Mouse (Mus musculus) telencephalon, adult 2 months (tissue): ENCODE measurements around the gene Emc4.

Source experiments
- DNase-seq: peaks from one replicate; pipeline ENCODE4 v3.0.0-alpha.2; 2011; ENCODE audit warnings: low read depth, low spot score

The Emc4 gene

DNA sequence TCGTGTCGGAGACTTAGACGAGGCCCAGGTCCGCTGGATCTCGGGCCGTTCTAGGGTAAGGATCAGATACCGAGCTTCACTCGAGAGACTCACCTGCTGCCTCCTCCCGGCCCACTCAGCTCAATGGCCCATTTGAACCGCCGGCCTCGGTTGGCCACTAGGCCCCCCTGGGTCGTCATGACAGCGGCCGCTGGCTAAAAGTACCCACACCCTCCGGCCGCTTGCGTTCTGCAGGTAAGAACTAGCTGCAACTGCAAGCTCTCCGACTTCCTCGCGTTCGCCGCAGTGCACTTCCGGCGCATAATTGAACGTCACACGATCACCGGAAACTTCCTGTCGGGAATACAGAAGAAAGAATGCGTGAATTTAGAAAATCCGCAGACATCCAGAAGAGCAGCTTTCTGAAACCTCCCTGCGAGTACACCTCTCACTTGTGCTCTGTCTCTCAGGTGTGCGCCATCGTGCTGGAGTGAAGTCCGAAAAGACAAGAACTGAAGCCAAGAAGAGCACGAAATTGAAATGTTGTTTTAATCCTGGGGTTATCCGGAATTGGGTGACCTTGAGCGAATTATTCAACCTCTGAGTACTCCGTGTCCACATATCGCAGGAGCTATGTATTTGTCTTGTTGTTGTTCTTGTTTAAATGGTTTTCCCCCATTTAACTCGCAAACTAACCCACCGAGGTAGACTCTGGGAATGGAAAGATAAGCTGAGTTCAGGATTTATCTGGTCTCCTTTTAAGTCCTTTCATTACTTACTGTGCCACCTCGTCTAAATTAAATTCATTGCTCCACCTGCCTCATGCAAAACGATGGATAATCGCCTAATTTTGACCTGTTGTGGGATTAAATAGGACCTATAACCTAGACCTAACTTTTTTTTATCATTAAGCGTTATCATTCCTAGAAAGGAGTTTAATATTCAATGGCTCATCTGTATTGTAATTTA, at the start of gene Emc4:
Gene Emc4 (minus strand): TSS at position 302 of the 948 bp plus-strand sequence.
- peak; percentile 95 for DNase-seq

DNA sequence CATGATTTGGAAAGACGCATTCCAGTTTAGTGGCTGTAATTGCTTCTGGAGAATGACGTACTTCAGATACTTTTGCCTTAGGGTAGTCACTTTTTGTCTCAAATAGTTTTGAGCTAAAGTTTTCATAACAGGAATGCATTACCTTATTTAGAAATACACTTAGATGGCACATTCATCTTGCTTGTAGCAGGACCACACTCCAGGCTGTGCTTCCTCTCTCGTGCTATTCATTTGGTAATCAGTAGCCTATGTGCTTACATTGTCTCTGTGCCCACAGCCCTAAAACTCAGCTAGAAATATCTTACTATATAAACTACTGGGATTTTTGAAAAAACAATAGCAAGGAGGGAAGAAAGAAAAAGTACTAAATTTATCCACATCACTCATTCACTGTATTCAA, 39.2 kb upstream of the Emc4 start:
- DNase-seq, result no peak

DNA sequence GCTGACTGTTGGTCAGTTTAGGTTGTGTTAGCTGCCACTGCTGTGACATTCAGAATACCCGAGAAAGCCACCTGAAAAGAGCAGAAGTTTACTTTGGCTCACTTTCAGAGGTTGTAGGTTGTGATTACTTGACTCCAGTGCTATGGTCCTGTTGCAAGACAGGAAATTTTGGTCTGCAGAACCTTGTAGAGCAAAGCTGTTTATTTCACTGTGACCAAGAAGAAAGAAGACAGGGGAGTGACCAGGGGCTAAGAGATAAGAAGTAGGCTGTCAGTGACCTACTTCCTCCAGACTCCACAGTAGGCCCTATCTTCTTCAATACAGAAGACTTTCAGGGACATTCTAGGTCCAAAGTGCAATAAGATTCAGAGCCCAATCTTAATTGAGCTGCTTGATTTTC, 28.8 kb upstream of the Emc4 start:
- DNase-seq, result no peak

DNA sequence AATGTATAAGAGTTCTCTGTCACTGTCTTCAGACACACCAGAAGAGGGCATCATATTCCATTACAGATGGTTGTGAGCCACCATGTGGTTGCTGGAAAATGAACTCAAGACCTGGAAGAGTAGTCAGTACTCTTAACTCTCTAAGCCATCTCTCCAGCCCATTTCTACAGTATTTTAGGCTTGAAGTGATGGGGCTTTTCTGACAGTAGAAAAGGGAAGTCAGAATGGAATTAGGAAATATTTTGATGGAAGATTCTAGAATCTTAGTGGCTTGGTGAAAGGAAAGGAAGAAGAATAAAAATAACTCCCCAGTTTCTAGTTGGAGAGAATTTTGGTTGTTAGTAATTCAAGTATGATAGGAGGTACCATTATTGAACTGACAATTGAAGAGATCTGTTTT, 26.1 kb upstream of the Emc4 start:
- no peak for DNase-seq

DNA sequence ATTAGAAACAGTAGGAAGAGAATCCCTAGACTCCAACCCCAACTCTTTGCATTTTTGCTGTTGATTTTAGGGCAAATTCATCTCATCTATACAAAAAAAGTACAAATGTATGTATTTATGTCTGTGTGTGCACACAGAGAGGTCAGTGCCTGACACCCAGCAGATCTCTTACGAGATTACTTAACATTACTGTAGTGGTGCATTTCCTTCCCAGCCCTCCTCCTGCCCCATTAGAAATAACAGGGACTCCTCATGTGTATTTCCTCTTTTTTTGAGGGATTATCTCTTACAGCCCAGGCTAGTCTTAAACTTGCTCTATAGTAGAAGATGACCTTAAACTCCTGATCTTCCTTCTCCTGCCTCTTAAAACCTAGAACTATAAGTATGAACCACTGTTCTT, 24.9 kb upstream of the Emc4 start:
- DNase-seq, result no peak

DNA sequence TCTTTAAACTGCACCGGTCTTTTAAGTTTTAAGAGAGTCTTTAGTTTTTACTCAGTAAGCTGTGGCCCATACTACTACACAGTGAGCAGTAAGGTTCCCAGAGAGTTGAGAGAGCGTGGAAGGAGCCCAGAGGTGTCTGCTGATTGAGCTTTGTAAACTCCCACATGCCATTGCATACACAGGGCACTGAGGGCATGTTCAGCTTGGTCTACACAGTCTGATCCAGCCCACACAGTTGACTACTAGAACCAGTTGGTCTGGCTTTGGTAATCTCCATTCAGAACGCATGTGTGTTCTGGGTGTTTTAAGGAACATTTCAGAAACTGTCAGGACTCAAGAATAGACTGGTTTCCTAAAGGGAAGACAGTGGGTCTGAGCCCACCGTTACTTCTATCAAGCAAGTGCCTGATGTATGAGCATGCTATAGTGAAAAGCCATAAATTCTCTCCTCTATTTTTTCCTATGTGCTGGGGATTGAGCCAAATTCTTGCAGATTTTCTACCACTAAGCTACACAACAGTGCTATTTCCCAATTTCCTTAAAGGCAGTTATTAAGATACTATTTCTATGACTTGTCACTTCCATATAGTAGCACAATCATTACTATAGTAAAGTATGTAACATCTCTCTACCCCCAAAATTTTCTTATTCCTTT, 23.6 kb upstream of the Emc4 start:
- DNase-seq, result no peak

DNA sequence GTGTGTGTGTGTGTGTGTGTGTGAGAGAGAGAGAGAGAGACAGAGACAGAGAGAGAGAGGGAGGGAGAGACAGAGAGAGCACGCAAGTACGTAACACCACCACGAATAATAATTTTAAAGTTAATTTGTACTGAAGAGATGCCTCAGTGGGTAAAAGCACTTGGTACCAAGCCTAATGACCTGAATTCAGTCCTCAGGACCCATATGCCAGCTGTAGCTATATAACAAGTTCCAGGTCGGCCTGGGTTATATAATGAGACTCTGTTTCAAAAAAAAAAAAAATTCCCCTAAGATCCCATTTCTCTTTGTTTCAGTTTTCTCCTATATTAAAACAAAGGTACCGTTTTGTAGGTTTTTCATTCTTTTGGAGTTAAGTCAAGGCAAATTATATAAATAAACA, 23.0 kb upstream of the Emc4 start:
- DNase-seq, result no peak

DNA sequence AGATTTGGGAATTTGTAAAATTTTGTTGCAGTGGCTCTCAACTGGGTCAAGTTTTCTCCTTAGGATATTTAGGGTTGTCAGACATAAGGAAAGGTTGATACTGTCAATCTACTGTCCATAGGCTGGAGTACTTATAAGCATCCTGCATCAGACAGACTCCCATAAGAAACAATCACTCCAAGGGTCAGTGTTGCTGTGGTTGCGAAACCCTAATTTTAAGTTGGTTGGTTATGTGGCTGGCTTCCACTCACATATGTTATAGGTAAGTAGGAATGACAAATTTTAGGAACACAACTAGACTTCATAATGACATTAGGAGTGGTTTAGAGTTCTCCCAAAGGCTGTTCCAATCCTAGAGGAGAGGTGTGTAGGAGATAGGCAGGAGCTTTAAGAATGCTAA, 13.4 kb upstream of the Emc4 start:
- no peak for DNase-seq

DNA sequence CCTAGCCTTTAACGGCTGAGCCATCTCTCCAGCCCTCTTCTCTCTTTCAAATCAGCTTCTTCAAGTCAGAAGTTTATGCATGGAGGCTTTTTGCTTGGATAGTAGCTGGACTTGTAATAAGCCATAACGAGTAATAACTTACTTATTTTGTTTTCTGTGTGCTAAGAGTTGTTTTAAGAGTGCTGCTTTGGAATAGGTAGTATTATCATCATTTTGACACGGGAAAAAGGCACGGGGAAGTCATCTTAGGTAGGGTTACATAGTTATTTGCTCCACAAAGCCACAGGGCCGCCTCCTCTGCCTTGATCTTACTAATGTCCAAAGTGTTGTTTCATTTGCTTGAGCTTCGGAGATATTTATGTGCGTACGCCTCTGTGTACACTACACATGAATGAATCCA, 12.3 kb upstream of the Emc4 start:
- DNase-seq, result no peak

DNA sequence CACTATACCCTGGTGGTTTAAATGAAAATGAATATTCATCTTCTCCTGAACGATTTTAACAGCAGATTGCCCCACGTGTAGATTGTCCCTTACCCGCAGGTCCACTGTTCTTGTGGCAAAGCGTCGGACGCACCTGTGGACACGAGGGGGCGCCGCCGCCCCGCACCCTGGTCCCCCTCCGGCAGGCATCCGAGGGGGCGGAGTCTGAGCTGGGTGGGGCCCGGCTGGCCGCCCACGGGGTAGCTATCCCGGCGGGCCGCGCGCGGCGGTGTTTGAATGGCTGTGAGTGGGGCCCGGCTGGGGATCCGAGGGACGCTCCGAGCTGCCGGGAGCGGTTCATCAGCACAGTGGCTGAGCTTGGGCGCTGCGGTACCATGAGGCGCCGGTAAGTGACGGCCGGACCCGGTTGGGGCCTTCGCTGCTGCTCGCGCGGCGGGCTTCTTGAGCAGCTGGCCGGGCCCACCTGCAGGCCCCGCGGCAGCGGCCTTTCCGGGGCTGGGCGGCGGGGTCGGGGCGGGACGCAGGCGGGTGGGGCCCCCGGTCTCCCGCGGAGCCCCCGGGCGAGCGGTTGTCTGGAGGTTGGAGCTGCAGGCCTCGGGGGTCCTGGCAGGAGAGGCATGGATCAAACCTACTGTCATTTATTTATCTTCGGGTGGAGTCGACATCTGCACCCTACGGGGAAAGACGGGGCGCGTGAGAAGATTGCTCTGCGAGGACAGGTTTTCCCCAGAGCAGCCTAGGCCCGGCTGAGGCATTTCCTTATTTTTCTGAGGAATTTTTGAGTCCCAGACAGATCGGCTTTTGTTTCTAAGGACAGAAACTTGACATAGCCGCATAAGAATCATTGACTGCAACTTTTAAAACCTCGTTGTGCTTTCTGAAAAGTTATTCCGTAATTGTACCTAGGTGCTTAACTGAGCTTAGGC, 11.4 kb upstream of the Emc4 start, which contains the start of gene Katnbl1:
Gene Katnbl1 (plus strand): TSS at position 239 of the 926 bp plus-strand sequence.
- DNase-seq, result peak; percentile 78

DNA sequence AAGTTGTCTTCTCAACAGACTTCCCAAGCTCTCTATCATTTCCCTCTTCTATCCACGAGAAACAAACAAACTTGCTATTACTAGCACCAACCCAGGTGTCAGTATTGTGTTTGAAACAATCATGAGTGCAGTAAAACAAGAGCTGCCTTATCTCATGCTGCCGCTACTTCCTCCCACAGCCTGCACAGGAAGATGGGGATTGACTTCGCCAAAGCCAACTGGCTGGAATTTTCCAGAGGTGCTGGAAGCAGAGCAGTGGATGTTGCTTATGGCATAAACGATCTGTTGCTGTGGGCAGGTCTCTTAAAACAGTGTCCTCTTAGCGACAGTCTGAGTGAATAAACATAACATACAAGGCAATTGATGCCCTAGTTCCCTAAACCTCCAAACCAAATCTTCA, 6.8 kb upstream of the Emc4 start:
- no peak for DNase-seq

DNA sequence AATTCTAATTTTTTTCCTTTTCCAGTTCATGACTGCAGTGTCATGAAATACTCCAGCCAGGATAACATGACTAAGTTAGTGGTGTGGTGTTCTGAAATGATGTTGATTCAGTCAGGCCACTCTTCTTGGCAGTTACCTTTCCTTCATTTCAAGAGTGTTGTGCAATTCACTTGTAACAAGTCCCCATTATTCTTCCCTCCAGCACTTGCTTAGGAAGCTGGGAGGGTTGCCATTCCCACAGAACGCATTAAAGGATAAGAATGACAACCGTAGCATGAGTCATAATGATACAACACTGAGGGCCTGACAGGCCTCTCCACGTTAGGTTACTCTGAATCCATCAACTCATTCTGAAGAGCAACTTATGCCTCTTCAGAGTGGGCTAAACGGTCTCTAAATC, 5.3 kb upstream of the Emc4 start:
- no peak for DNase-seq

DNA sequence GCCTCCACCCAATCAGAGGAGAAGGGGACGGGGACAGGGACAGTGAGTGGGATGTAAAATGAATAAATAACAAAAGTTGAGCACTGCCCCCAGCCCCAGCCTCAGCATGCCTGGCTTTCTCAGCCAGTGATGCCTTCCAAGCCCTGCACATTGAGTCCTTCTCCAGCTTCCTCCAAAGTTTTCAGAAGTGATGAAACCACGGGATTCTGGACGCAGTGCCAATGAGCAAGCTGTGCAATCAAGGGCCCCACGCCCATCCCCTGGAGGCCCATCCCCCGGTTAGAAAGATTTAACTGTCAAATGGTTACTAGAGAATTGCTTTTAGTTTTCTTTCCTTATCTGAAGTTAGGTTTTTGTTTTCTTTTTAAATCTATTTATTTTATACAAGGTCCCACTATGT, 2.1 kb upstream of the Emc4 start:
- DNase-seq, result no peak

DNA sequence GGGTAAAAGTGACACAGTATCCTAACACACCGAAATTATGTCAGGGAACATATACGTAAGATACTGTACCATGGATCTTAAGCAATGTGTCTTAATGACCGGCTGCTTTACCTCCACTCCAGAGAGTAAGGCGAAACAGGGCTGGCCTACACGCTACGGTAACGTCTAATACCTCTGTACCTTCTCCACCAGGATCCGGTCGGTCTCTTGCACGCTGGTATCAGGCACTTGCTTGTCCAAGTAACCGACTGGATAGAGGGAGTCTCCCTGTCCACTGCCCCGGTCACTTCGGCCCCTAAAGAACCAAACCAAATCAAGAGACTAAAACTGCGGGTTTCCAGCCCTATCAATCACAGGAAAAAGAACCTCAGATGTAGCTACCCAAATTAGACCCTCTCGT, 605 bp downstream of the Emc4 start:
- no peak for DNase-seq

DNA sequence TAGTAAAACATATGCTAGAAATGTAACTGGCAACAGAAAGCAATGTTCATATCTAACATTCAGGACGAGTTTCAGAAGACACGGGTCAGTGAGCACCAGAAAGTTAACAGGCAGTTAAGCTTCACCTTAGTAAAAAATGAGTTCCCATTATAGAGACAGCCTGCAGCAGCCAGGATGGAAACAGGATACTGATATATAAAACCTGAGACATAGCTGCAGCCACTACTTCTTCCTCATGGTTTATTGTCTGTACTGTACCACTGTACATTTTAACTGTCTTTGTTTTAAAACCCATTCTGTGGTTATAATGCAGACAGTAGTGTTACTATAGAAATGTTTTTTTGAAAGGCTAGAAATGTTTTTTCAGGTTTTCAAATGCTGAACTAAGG, 7.1 kb downstream of the Emc4 start:
- no peak for DNase-seq

DNA sequence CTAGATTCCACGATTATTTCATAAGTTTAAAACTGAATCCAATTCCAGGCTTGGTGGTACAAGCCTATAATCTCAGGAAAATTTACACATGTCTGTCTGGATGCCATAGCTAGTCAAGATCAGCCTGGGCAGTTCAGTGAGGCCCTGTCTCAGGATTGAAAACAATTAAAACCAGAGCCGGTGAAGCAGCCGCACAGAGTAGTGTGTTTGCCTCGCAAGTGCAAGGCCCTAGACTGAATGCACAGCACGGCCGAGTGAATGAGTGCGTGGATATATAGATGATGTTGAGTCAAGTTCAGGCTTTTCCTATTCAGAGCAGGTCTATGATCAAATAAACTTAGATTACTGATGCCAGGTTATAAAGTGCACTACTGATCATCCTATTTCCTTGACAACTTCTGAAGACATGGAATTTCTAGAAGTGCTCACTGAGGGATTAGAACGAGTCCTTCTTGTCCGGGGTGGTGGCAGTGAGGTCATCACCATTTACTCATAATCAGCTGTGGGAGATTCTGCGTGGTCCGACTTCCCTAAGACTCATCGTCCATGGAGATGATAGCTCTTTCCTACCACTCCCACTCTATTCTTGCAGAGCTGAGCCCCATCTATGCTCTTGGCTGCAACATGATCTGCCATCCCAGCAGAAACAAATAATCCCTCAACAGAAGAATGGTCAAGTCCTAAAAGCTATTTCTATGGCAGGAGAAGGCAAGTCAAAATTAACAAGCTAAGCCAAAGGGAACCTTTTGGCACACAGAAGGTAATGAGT, 7.6 kb downstream of the Emc4 start:
- no peak for DNase-seq

DNA sequence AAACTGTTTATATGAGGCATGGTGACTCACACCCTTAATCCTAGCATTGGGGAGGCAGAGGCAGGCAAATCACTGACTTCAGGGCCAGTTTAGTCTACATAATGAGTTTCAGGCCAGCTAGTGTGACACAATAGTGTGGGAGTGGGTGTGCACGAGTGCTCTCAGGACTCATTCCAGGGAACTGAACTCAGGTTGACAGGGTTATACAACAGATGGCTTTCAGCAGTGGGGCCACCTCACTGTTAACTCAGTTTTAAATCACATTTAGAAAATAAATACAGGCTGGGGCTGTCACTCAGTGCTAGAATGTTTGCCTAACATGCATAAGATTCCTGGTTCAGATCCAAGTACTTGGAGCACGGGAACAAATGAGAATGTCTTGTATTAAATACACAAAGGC, 8.2 kb downstream of the Emc4 start:
- no peak for DNase-seq

DNA sequence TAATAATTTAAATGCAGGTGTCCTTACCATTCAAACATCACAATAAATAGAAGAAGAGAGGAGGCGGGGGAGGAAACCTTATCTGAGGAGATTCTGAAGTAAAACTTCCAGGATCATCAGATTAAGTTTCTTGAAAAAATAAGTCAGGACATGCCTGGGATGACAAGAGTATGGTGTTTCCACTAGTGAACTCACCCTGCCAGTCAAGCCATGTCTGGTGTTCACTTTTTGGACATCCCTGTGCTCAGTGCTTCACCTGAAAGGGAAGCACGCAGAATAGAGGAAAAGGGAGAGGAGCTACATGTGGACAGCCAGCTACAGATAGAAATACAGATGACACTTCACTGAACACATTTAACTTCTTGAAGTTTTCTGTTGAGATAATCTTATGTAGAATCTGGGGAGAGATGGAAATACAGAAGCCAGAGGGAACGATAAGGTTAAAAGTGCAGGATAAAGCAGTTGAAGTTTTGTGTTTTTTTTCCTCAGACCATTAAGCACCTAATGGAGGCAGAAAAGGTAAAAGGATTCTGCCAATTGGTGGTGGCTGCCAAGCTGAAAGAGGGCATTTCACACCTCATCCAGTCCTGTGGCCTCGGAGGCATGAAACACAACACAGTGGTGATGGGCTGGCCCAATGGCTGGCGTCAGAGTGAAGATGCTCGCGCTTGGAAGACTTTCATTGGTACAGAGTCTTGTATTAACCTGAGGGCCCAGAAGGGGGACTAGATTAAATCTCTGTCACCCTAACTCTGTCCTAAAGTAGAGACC, 14.0 kb downstream of the Emc4 start:
- DNase-seq, result no peak

DNA sequence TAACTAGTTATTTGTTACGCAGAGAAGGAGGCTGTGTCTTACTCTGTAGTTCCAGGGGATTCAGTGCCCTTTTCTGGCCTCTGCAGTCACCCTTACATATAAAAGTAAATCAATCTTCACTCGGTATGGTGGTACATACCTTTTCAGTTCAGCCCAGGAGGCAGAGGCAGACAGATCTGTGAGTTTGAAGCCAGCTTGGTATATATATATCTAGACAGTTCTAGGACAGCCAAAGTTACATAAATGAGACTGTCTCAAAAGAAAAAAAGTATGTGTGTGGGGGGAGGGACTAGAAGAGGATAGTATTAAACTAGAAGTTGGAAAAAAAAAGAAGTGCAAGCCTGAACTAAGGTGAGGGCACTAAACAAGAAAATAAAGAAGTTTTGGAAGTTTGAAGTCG, 19.6 kb downstream of the Emc4 start:
- no peak for DNase-seq

DNA sequence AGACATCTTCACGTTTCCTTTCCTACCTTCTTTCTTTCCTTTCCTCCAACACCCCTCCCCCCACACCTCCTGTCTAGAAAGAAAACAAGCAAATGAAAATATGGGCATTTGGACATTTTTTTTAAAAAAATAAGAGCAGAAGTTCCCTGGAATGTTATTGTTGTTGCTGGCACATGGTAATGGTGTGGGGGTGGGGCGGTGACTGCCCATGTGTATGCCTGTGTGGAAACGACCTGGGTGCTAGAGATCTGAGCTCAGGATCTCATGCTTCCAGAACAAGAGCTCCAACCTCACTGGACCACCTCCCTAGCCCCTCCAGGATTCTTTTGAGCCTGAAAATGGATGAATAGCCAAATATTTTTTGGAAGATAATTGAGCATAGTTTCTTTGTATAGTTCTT, 26.7 kb downstream of the Emc4 start:
- DNase-seq, result no peak

DNA sequence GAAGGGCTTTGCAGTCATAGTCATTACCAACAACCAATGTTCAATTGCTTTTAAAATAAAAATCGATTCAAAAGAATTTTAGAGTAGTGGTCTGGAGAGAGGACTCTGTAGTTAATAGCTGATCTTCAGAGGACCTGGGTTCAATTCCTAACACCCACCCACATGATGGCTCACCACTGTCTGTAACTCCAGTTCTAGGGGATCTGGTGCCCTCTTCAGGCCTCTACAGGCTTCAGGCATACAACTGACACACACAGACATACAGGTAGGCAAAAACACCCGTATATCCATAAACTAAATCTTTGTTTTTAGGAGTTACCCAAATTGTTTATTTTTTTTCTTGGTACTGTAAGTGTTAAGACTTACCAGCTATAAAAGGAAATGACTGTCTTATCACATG, 28.1 kb downstream of the Emc4 start:
- DNase-seq, result no peak
